Mouse (Mus musculus) embryo, embryonic 11.5 days (tissue): ENCODE results near the gene Pak3.
"Not testable (repeated sequence)": the region's sequence is repeated elsewhere in the genome, so short reads cannot be mapped to it uniquely, and the experiment has no call there.

Experiments used
- DNase-seq: peaks from one replicate; pipeline ENCODE4 v3.0.0-alpha.2; 2012; ENCODE audit warnings: low read depth, low spot score

The Pak3 gene

DNA sequence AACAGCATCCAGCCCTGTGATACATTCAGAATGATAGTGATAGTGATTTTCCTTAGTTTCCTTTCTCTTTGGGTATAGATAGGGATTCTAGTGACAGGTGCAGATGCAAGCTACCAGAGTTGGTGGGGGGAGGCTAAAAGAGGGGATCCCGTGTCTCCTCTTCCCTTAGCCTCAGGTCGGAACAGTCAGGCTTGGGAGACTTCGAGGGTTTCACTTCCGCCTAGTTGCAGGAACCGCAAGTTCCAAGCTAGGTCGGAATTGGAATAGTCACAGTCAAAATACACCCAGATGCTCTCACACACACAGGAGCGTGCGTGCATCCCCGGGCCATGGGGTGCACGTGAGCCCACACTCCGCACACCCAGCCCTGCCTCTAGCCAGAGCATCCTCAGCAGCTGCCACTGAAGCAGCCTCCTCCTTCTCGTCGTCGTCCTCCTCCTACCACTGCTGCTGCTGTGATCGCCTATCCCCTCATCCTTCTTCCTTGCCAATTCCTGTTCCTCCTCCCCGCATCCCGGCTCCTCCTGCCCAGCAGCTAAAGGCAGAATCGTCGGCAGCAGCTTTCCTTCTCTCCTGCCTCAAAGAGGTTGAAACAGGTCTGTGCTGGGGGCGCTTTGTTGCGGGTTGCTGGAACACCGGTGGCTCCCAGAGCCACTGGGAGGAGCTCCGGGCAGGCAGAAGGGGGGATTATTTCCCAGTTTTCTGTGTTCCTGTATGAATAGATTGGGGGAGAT is at the start of gene Pak3:
Pak3 (plus strand) TSS at position 424 of the 734 bp plus-strand sequence.
- DNase-seq = no peak

DNA sequence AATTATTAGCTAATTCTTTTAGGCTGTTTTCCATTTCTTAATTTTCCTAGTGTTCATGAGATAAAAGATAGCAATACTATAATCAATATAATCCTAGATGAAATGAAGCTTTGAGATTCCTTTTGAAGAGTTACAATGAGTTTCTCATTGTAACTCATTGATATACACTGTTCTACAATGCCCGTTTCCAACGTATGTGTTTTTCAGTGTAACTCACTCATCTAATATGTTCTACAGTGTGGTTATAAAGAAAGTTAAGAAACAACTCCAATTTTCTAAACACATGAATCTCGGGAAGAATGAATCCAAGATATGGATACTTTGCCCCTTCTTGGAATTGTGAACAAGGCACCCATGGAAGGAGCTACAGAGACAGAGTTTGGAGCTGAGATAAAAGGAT is 35.5 kb upstream of the Pak3 start:
- DNase-seq = peak; percentile 100

DNA sequence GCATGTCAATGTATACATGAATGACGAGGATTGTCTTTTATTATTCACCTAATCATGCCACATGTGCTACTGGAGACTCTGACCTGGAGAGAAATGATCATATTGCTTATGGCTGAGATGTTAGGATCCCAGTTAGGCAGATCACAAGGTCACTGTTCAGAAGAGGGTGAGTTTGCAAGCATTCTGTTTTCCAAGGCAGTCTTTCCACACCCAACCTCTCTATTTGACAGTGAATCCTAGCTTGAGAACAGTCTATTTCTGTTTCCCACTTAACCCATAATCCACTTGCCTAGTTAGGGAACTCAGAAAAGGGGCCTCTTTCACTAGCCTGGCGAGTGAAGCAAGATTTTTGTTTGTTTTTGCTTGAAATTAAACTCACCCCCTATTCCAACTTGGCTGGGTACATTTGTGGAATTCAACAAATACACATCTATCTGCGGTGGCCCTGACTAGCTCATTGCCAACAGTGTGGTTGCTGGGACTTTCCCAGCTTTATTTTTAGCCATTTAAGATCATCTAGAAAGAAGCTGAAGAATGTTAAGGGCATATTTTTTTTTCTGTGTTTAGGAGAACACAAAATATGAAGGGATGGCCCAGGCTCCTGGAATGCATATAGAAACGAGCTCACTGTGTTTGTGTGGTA is 17.2 kb upstream of the Pak3 start:
- no peak for DNase-seq

DNA sequence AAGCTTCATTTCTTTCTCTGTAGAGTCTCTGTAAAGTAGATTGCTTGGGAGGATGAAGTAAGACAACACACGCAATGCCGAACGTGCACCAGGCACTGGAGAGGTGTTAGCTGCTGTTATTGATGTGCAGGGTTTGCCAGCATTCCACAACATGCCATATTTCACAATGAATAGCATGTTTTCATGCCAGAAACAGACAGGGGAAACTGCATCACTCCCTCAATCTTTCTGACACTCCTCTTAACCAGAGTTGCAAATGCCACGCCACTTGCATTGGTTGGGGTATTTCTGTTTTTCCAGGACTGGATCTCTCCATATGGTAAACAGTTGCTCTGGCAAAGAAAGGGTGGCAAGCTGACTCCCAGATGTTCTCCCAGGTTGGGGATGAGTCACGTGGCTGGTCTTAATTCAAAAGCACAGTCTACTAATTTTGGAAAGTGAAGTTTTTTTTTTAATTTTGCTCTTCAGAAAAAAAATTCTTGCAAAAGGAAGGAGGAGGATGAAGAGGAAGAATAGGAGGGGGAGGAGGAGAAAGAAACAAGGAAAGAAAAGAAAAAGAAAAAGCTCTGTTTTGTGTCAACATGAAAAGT is 16.5 kb upstream of the Pak3 start:
- DNase-seq = no peak

DNA sequence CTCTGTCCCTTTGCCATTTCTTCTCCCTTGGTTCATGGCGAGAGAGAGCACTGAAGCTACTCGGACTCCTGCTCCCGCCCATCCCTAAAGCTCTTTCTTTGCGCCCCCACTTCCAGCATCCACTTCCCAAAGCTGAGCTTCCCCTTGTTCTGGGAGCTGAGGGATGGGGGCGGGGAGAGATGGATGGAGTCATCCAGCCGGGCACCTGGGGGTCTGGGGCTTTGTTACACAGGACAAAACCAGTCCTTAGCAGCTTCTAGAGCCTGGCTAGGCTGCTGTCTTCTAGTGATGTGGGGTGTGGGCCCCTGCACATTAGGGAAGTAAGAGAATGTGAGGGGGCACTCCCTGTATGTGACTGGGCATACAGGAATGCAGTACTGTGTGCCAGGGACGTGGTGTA is 526 bp downstream of the Pak3 start:
- no peak for DNase-seq

DNA sequence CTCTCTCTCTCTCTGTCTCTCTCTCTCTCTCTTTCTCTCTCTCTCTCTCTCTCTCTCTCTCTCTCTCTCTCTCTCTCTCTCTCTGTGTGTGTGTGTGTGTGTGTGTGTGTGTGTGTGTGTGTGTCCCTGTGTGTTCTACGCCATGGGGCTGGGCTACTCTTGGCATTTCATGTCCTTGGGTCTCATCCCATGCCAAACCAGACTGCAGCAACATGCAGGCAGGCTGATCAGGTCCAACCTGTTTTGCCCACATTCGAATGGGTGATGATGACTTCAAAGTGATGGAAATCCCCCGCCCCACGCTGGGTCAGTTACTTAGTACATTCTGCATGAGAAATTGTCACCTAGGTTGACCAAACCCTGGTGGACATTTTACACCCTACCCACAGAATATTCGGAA is 1.1 kb downstream of the Pak3 start:
- not testable (repeated sequence) for DNase-seq

DNA sequence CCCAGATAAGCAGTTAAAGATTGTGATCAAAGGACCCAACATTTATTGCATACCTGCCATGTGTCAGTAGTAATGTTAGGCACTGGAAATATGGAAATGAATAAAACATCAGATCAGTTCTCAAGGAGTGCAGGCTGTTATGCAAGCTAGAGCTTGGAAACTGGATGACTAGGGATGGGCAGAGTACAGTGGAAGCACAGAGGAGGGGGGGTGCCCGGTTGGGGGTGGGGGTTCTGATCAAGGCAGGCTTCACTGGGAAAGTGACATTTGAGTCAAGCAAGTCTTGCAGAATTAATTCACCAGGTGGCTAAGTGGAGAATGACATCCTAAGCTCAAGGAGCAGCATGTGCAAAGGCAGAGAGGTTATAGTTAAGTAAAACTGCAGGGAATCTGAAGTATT is 1.8 kb downstream of the Pak3 start:
- no peak for DNase-seq

DNA sequence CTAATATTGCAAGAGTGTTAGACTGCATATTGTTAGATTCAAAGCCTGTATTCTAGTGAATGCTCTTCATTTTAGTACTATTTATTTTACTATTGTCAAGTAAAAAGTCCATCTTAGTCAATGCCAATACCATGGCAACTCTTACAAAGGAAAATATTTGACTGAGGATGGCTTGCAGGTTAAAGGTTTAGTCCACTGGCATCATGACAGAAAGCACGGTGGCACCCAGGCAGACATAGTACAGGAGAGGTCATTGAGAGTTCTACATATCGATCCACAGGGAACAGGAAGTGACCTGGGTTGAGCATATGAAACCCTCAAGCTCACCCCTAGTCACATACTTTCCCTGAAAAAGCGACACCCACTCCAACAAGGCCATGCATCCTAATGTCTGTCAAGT is 13.9 kb downstream of the Pak3 start:
- no peak for DNase-seq

DNA sequence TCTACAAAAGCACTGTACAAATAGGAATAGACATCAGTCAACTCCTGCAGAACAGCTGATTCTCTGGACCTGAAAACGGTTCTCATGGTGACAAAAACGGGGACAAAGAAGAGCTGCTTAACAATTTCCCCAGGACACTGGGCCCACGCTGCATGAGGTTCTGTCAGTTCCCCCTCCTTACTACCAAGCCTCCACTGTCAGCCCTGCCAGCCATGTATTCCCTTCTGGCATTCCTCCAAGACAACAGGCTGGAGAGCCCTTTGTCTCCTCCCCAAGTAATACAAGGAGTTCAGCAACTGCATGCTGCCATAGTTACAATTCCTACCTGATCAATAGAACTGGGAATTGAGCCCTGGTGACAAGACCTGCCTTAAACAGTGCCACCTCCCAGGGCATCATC is 15.2 kb downstream of the Pak3 start:
- DNase-seq = no peak

DNA sequence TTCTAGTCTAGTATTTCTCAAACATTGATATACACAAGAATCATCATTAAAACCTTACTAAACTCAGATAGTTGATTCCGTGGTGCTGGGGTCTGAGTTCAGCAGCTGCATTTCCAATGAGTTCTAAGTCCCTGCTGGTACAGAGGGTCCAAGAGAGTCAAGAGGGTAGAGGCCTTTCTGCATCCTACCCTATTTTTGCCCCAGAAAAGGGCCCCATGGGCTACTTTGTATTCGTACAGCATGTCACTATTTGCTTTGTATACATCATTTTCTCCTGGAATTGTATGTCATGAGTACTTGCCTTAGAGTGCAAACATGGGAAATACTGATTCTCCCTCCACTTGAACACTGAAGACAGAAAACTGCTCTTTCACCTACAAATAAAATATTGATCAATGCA is 24.4 kb downstream of the Pak3 start:
- DNase-seq = no peak

DNA sequence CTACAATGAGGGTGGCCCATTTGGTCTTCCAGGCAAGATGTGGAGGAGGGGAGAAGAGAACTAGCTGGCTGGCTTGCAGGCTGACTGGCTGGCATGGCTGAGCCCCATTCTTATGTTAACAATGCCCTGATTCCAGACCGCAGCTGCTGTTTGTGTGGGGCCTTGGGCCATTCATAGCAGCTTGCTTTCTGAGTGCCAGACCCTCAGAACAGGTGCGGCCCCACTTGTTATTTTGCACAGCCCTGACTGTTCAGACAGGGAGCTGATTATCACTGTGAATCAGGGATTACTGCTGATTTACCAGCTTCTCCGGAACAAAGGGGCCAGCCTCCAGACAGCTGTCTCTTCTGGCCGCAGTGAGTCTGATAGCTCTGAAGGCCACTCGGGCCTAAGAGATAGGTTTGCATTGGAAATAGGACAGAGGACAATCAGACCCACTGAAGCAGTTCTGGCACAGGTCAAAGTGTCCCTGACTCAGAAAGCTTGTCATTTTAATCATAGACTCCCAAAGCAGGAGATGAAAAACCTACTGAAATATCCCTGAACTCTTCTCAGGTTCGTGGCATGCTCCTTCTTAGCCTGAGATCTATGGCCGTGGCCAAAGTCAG is 24.9 kb downstream of the Pak3 start:
- no peak for DNase-seq

DNA sequence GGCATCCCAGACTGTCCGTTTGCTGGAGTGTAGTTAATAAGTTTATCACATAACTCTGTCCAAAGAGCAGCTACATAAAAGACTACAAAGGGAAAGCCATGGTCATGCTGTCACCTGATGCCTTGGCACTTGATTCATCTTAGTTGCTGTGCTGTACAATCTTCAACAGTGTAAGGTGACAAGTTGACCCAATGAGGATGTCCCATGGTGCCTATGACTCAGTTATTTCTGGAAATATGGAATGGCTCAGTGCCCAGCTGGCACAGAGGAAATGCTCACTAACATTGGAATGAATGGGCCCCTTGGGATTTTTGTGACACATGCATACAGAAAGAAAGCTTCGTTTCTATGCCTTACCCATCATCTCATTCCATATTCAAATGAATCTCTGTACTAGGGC is 55.3 kb downstream of the Pak3 start:
- DNase-seq = no peak

DNA sequence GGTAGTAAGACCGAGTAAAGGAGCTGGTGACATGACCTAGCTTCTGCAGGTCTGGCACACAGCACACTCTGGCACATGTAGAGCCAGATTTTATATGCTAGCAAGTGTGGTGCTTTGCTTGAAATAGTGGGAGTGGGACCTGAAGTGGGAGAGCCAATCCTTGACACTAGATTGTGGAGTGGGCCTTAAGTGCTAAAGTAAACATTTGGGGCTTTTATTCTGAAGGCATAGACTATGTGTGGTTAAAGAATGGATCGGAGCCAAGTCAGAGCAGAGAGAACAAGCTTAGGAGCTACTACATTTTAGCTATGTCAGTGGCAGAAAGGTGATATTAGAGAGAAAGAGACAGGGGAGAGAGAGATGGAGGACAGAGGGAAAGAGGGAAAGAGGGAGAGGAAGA is 61.5 kb downstream of the Pak3 start:
- DNase-seq = no peak

DNA sequence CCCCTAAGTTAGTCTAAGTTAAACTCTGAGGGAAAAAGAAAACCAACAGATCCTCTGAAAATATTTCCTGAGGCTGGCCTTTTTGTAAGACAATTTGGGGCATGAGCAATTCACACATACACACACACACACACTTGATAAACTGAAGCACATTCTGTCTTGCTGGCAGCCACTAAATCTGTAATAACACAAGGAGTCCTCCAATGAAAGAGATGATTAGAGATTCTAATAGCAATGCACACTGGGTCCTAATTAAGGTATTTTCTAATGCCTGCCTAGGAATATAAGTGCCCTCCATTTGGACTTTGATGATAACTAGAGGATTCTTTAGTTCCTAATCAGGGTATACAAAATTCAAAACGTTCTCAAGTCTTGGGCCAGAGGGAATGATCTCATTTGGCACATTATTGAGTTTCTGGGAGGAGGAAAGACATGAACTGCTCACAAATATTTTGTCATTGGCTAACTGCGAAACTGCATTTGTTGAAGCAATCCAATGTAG is 62.1 kb downstream of the Pak3 start:
- DNase-seq = no peak

DNA sequence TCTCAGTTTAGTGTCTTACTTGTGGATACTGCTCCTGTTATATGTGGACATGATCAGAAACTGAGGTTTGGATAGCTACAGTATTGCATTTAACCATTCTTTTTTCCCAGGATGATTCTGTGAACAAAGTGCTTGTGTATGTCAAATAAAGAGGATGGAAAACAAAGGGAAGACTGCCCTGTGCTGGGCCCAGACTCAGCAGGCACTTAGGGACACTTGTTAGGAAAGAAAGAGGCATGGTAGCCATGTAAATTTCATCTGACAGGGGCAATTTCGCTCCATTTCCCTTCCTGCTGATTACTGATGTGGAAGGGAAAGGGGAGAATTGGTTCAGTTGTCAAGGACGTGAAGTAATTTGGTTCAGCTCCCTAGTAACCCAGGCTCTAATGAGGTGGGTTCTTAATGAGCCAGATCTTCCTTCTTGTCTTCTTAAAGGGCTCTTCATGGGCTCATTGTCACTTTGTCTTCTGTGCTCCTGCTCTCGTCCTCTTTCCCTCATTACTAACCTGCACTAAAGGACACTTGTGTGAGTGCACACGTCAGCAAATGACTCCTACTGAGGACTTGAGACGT is 88.6 kb downstream of the Pak3 start:
- DNase-seq = no peak

DNA sequence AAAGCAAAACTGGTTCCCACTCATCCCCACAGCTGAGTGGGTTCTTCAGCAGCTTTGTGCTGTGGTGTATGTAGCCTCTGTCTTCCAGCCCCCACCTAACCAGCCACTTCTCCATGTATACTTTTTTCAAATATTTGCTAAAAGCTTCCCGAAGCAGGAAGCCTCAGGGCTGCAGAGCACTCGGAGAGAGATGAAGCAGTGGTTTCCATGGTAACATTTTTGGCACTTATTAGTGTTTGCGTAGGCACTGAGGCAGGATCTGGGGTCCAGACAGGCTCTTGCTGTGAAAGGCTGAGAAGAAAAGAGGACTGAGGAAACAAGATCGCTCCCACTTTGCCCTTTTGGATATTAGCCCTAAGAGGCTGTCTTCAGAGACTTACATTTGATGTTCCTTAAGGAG is 100.3 kb downstream of the Pak3 start:
- DNase-seq = no peak

DNA sequence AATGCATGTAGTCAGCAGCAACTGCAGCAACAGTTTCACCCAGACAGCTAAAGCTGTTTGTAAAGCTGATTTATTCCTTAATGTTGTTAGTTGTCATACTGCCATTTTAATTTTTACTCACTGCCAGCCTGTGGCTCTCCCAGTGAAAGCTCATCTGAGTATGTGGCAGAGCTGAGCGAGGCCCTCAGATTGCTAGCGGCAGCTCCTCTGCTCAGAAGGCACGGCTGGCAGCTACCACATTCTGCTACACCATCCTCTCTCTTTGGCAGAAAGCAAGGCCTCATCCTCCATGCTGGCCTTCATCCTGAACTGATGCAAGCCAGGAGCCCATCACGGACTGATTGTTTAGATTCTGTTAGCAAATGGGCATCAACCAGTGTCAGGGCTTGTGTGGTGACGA is 109.4 kb downstream of the Pak3 start:
- DNase-seq = no peak

DNA sequence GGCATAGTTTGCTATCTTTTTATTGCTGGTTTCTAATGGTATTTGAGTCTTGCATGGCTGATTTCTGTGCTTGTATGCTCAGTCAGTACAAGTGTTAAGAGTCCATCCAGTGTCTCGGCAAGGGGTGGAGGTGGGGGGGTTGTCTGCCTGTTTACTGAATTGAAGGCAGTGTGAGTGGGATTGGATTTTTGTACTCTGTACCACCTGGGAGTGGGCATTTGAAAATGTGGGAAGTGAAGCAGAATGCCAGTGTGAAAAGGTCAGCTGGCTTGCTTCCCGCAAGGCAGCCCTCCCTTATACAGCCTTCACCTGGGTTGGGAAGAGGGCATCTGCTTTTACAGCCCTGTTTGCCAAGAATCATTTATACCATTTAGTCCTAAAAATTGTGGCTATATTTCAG is 125.5 kb downstream of the Pak3 start:
- no peak for DNase-seq

DNA sequence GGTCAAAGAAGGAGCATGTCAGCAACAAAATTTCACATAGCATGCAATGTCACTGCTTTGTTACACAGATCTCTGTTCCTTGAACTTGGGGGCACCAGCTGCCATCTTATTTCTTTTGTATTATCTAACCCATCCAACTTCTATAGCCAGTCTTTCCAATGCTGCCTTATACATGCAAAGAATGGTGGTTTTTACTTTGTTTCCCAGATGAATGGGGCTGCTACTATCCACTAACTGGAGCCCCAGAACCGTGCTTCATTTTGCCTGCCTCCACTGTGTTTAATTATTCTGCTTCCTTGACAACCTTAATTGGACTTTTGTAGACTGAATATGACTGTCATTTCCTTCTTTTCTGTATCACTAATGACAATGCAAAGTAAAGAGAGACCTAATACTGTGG is 126.4 kb downstream of the Pak3 start:
- DNase-seq = no peak

DNA sequence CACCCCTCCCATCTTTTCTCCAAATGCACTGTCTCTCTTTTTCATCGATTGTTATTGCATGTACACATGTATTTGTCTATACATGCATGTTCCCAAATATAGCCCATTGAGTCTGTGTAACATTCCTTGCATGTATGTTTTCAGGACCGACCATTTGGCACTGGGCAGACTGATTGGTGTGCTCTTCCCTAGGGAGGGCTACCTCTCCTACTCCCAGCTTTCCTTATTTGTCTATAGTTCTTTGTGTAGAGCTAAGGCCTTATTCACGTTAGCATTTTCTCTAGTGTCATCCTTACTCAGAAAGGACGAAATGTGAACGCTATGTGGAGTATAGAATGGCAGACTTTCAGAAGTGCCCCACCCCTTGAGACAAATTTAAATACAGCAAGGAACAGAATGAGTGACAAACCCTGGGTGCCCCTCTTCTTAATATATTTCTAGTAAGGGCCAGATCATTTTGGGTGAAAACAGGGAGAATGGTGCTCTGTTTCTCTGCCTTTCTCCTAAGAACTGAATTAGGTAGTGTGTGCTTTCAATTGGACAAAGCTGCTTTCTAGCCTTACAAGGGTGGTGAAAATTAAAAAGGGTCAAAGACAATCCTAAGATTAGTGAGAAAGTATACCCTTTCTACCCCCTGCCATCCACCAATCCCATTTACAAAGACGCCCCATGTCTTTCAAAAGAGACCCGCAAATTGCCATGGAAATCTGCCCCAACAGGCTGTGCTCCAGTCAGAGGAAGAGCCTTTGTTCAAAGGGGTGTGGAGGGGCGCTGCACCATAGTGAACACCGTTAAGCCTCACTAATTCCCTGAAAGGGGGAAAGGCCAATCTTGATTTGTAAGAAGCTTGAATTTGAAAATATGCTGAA is 136.2 kb downstream of the Pak3 start:
- no peak for DNase-seq

DNA sequence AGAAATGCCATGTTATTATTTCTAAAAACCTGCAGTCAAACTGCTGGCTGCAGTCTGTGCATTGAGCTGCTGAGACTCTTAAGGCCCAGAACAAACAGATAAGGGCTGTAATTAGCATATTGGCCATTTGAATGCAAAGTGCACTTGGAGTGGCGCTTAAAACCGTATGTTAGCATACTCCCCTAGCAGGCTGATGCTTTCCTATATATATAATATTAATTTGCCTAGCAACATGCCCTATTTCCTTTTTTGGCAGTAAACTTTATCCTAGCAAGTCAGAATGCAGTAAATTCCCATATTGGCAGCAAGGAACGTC is 136.7 kb downstream of the Pak3 start:
- DNase-seq = no peak
